Mouse (Mus musculus) testis, postnatal 10 days (tissue): ENCODE data around the gene Slc30a10.

Source experiments
- DNase-seq: peaks from one replicate; pipeline ENCODE4 v3.0.0; 2021; ENCODE audit warnings: low spot score

Gene Slc30a10

GRCm38 (mm10) chr1:185517566-185517965, 62.9 kb downstream of the Slc30a10 start:
- DNase-seq = peak; percentile 59
